Mouse (Mus musculus) embryonic facial prominence, embryonic 13.5 days (tissue): ENCODE measurements around the gene Tuba1c. TPM values are rescaled to one million over a fixed set of nuclear protein-coding genes. Genes with fewer than 3 reads are reported as not detected.

Experiments used
- ATAC-seq: fragments of 200-750 bp; cut with Nextera tagmentation; 2 replicates; pipeline ENCODE4 v1.8.0; 2017; ENCODE audit warnings: low read depth; ENCODE audit not compliant: insufficient number of reproducible peaks, insufficient read depth, low FRiP score, low TSS enrichment
- H3K27ac ChIP-seq: fragments of 300-500 bp; sonication (generic); 2 replicates; pipeline ENCODE4 v1.5.1; 2015; ENCODE audit warnings: moderate library complexity, mild to moderate bottlenecking, inconsistent platforms
- H3K27me3 ChIP-seq: fragments of 300-500 bp; sonication (generic); 2 replicates; pipeline ENCODE4 v1.6.1; 2015; ENCODE audit warnings: mild to moderate bottlenecking, inconsistent platforms
- H3K36me3 ChIP-seq: fragments of 300-500 bp; sonication (generic); 2 replicates; pipeline ENCODE4 v1.6.1; 2015; ENCODE audit warnings: mild to moderate bottlenecking, inconsistent platforms
- H3K4me1 ChIP-seq: fragments of 300-500 bp; sonication (generic); 2 replicates; pipeline ENCODE4 v1.6.1; 2015; ENCODE audit warnings: inconsistent platforms
- H3K4me2 ChIP-seq: fragments of 300-500 bp; sonication (generic); 2 replicates; pipeline ENCODE4 v1.6.1; 2015; ENCODE audit warnings: moderate library complexity, mild to moderate bottlenecking, inconsistent platforms
- H3K4me3 ChIP-seq: fragments of 300-500 bp; sonication (generic); 2 replicates; pipeline ENCODE4 v1.5.1; 2015; ENCODE audit warnings: mild to moderate bottlenecking, inconsistent platforms
- H3K9ac ChIP-seq: fragments of 300-500 bp; sonication (generic); 2 replicates; pipeline ENCODE4 v1.6.1; 2015; ENCODE audit warnings: mild to moderate bottlenecking, inconsistent platforms
- H3K9me3 ChIP-seq: fragments of 300-500 bp; sonication (generic); 2 replicates; pipeline ENCODE4 v1.6.1; 2016; ENCODE audit warnings: inconsistent platforms
- WGBS: fragments of 180-500 bp; shearing (Covaris S2); methylation state at CpG from one replicate; pipeline ENCODE4 v1.1.7; 2015; ENCODE audit warnings: mixed read lengths; 5-methylcytosine and 5-hydroxymethylcytosine counted together
- polyA plus RNA-seq: library from polyadenylated mRNA; unstranded; fragments of >200 nt; fragmentation: Nextera tagmentation; extraction: Ambion mirVana; gene quantifications from 2 replicates; pipeline ENCODE4 v1.2.1, GENCODE M21; 2015

The Tuba1c gene
- polyA plus RNA-seq, 1 experiment from 2014 or later = 124 TPM

DNA sequence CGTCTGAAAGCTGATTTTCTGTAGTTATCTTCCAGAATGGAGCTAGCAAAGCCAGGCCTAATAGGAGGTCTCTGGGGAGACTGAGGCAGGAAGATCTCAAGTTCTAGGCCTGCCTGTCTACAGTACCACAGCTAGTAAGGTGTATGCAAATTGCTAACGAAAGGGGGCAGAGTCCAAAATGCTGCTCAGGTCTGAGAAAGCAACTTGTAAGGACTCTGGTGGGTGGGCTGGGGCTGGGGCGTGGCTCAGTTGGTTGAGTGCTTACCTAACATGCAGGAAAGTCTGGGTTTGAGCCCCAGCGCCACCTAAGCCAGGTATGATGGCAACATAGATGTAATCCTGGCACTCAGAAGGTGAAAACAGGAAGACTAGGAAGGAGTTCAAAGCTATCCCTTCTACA lies 9.5 kb upstream of the Tuba1c start:
- no peak for ATAC-seq
- Histone ChIP-seq H3K27ac (no peak overlapping the region), H3K9ac (no peak overlapping the region), H3K4me1 (peaks cover 26% of the 10 kb centered on the region), H3K36me3 (no peaks in the 10 kb centered on the region), H3K9me3 (no peaks in the 10 kb centered on the region; the same call in 1 of the 2 replicates), H3K4me2 (no peak overlapping the region), H3K27me3 (no peaks in the 10 kb centered on the region), H3K4me3 (no peak overlapping the region)
- WGBS = 88% methylated on average over 4 of the region's 4 CpGs

DNA sequence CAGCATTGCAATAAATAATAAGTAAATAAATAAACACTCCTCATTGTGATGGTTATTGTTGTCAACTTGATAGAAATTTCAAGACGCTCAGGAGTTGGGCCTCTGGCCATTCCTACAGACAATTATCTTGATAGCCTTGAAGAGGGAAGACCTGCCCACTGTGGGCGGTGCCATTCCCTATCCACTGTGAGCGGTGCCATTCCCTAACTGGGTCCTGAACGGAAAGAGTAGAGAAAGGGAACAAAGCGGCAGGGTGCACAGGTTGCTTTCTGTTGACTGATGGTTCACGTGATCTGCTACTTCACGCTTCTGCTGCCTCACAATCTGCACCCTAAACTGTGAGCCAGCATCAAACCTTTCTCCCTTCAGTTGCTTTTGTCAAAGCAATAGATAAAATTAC lies 8.4 kb upstream of the Tuba1c start:
- Histone ChIP-seq H3K4me2 (no peak overlapping the region), H3K4me1 (peaks cover 26% of the 10 kb centered on the region), H3K27me3 (no peaks in the 10 kb centered on the region), H3K4me3 (no peak overlapping the region), H3K9me3 (no peaks in the 10 kb centered on the region; the same call in 1 of the 2 replicates), H3K9ac (no peak overlapping the region), H3K27ac (no peak overlapping the region), H3K36me3 (no peaks in the 10 kb centered on the region)
- ATAC-seq = no peak
- 95% methylated on average over 7 of the region's 7 CpGs for WGBS

DNA sequence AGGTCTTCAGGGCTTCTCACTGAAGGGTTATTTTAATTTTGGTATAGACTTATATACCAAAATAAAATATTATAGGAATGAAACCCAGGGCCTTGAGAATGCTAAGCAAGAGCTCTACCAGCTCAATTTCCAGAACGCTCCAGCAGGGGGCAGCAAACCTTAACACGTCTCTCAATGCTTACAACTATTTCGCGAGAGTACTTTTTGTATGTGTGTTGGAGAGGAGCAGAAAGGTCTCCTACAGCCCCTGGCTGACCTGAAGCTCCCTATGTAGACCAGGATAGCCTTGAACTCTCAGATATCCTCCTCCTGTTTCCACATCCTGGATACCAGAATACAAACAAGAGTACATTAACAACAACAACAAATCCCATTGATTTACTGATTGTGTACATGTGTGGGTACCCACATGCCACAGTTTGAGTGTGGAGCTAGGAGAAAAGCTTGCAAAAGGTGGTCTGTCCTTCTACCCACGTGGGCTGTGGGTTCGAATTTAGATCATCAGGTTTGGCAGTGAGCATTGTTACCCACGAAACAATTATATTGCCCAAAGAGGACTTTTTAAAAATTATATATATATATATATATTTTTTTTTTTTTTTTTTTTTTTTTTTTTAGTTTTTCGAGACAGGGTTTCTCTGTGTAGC lies 4.9 kb upstream of the Tuba1c start:
- WGBS = 21% methylated on average over 7 of the region's 8 CpGs
- H3K4me1 ChIP-seq = peaks cover 5% of the 10 kb centered on the region; the same call in 1 of the 2 replicates
- H3K9me3 ChIP-seq = no peaks in the 10 kb centered on the region; the same call in 1 of the 2 replicates
- no peak overlapping the region for H3K4me2 ChIP-seq
- H3K36me3 ChIP-seq = no peaks in the 10 kb centered on the region
- no peak for ATAC-seq
- no peaks in the 10 kb centered on the region for H3K27me3 ChIP-seq
- no peak overlapping the region for H3K9ac ChIP-seq
- no peak overlapping the region for H3K4me3 ChIP-seq
- H3K27ac ChIP-seq = no peak overlapping the region

DNA sequence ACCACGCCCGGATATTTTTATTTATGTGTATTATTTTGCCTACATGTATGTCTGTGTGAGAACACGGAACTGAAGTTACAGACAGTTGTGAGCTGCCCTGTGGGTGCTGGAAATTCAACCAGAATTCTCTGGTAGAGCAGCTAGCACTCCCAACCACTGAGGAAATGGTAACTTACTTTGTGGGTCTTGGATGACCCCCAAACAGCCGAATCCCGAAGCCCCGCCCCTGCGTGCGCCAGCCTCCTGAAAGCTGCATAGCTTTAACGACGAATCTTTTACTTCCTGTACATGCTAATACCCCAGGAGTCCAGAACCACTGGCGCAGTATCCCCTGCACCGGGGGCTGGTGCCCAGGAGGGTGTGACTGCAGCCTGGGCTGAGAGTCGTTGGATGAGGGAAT lies 4.3 kb upstream of the Tuba1c start:
- ATAC-seq = no peak
- Histone ChIP-seq H3K36me3 (no peaks in the 10 kb centered on the region), H3K9me3 (no peaks in the 10 kb centered on the region; the same call in 1 of the 2 replicates), H3K4me1 (peaks cover 5% of the 10 kb centered on the region; the same call in 1 of the 2 replicates), H3K4me2 (no peak overlapping the region), H3K27ac (no peak overlapping the region), H3K27me3 (no peaks in the 10 kb centered on the region), H3K9ac (no peak overlapping the region), H3K4me3 (no peak overlapping the region)
- 80% methylated on average over 13 of the region's 13 CpGs for WGBS

DNA sequence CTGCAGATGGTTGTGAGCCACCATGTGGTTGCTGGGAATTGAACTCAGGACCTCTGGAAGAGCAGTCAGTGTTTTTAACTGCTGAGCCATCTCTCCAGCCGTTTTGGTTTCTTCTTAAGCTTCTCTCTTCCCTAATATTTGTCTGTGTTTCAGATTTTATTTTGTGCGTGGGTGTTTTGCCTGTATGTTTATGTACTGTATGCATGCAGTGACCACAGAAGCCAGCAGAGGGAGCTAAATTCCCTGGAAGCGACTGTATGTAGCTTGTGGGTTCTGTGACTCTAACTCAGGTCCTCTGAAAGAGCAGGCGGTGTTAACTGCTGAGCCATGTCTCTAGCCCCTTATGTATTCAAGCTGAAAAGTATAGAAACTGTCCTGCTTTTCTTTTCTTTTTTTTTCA lies 3.4 kb upstream of the Tuba1c start:
- no peaks in the 10 kb centered on the region for H3K27me3 ChIP-seq
- peaks cover 11% of the 10 kb centered on the region for H3K4me1 ChIP-seq
- H3K4me2 ChIP-seq = no peak overlapping the region
- no peak overlapping the region for H3K4me3 ChIP-seq
- 58% methylated on average over 4 of the region's 4 CpGs for WGBS
- H3K9me3 ChIP-seq = no peaks in the 10 kb centered on the region; the same call in 1 of the 2 replicates
- no peak overlapping the region for H3K9ac ChIP-seq
- H3K36me3 ChIP-seq = no peaks in the 10 kb centered on the region
- no peak for ATAC-seq
- no peak overlapping the region for H3K27ac ChIP-seq

DNA sequence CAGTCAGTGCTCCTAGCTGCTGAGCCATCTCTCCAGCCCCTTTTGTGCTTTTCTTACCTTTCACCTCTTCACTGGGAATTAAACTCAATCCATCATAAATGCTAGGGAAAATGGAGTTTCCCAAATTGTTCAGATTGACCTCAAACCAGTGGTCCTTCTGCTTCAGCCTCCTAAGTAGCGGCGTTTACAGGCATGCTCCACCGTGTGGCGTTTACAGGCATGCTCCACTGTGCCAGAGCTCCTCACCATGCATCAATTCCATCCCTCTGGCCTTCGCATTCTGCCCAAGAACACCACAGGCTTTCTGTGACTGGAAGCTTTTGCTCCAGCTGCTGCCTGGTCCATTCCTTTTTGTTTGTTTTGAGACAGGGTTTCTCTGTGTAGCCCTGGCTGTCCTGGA lies 2.6 kb upstream of the Tuba1c start:
- Histone ChIP-seq H3K27ac (no peak overlapping the region), H3K4me2 (no peak overlapping the region), H3K9ac (no peak overlapping the region), H3K36me3 (no peaks in the 10 kb centered on the region), H3K4me1 (peaks cover 17% of the 10 kb centered on the region), H3K4me3 (no peak overlapping the region), H3K9me3 (no peaks in the 10 kb centered on the region), H3K27me3 (no peaks in the 10 kb centered on the region)
- no peak for ATAC-seq
- 70% methylated on average over 5 of the region's 5 CpGs for WGBS

DNA sequence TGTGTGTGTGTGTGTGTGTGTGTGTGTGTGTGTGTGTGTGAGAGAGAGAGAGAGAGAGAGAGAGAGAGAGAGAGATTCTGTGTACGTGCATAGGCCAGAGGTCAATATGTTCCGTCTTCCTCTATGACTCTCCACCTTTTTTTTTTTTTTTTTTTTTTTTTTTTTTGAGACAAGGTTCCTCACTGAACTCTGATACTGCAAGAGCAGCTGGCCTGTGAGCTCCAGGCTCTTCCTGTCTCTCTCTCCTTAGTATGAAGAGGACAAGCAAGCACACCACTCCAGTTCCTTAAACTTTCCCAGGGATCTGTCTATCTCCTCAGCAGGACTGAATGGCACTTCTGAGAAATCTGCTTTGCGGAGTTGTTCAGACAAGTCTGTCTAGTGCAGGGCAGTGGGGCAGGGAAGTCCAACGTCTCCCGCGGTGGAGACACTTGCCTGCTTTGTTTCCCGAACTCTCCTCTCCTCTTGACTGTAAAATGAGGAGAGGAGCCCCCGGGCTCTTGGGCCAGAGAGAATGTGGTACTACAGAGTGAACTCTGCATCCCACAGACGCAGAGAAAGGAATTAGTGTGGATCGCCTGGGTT lies 725 bp upstream of the Tuba1c start:
- H3K27ac ChIP-seq = peak overlapping the region; percentile 87
- under 1% methylated on average over 10 of the region's 10 CpGs for WGBS
- 0 out of 2 replicates have a peak, but pooled peaks cover 3% of the 10 kb centered on the region for H3K36me3 ChIP-seq
- no peaks in the 10 kb centered on the region for H3K9me3 ChIP-seq
- no peak for ATAC-seq
- peak overlapping the region; percentile 70 for H3K9ac ChIP-seq
- peak overlapping the region; percentile 62 for H3K4me3 ChIP-seq
- no peaks in the 10 kb centered on the region for H3K27me3 ChIP-seq
- H3K4me2 ChIP-seq = peak overlapping the region; percentile 84
- peaks cover 30% of the 10 kb centered on the region for H3K4me1 ChIP-seq

DNA sequence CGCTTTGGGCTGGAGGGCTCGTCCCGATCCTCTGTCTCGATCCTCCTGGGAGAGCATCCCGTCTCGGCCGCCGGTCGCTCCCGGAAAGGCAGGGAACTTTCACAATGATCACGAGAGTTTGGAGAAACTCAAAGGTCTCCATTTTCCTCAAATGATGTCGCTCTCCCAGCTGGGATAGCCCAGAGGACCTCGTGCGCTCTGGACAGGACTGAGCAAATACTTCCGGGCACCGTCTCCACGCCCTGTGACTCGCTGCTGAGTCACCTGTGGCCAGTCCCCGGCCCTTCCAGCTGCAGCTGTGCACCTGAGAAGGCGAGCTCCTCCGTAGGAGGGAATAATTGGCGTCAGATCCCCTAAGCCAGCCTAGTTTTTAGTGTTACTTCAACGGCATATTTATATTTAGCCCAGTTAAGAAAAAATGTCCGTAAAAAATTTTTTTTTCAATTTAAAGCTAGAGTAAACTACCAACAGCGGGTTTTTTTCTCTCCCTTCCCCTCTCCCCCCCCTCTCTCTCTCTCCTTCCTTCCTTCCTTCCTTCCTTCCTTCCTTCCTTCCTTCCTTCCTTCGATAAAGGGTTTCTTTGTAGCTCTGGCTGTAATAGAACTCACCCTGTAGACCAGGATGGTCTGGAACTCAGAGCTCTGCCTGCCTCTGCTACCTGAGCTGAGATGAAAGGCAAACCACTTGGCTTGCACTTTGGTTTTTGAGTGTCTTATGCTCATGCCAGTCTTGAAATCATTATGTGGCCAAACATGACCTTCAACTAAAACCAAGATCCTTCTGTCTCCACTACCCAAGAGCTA lies 1.1 kb downstream of the Tuba1c start:
- Histone ChIP-seq H3K4me1 (peaks cover 30% of the 10 kb centered on the region), H3K9ac (peak overlapping the region; percentile 70), H3K27ac (peak overlapping the region; percentile 87), H3K4me3 (peak overlapping the region; percentile 62), H3K9me3 (no peaks in the 10 kb centered on the region), H3K4me2 (peak overlapping the region; percentile 84), H3K27me3 (no peaks in the 10 kb centered on the region), H3K36me3 (peaks cover 17% of the 10 kb centered on the region)
- no peak for ATAC-seq
- WGBS = 10% methylated on average over 26 of the region's 26 CpGs

DNA sequence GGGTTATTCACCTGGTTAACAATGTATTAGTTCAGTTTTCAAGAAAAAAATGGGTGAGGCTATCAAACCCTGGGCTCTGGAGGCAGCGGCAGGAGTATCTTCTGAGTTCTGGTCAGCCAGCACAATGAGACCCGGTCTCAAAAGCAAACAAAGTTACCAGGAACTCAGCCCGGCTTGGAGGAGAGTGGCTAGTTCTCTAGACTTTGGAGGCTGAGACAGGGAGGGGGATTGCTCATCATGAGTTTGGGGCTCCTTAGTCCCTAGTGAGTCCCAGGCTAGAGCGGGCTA lies 1.6 kb downstream of the Tuba1c start:
- H3K4me2 ChIP-seq = peak overlapping the region; percentile 84
- H3K4me3 ChIP-seq = peak overlapping the region; percentile 62
- H3K27me3 ChIP-seq = no peaks in the 10 kb centered on the region
- ATAC-seq = no peak
- WGBS = 87% methylated on average over 4 of the region's 4 CpGs
- no peaks in the 10 kb centered on the region for H3K9me3 ChIP-seq
- 0 out of 2 replicates have a peak overlapping the region, but pooled peaks have one; percentile 11 for H3K9ac ChIP-seq
- H3K4me1 ChIP-seq = peaks cover 30% of the 10 kb centered on the region
- H3K27ac ChIP-seq = no peak overlapping the region
- H3K36me3 ChIP-seq = peaks cover 22% of the 10 kb centered on the region

DNA sequence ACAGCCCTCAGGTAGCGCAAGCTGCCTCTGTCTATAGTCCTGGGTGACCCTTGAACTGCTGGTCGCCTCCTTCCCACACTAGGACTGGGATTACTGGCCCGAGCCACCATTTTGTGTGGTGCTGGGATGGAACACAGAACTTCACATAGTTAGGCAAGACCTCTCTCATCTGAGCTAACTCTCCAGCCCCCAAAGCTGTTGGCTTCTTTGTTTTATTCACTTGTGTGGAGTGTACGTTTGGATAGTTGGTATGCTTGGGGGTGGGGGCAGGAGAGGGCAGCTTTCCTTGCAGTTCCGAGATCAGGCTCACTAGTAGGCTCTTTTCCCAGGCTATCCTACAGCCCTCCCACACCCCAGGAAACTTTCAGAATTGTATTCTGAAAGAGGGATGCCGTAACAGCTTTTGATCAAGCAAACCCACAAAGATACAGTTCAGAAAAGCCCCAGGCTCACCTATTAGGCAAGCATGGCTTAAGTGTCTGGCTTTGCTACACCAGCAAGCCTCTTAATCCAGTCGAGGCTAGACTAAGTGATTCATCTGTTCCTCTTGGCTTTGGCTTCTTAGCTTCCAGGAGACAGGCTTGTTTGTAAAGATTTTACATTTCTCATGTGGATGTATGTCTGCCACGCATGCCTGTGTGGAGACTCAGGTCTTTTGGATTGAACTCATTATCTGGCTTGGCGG lies 2.5 kb downstream of the Tuba1c start:
- Histone ChIP-seq H3K4me2 (peak overlapping the region; percentile 84), H3K4me3 (peak overlapping the region; percentile 62), H3K9me3 (no peaks in the 10 kb centered on the region), H3K27me3 (no peaks in the 10 kb centered on the region), H3K4me1 (peaks cover 30% of the 10 kb centered on the region), H3K27ac (no peak overlapping the region; the same call in 1 of the 2 replicates), H3K36me3 (peaks cover 28% of the 10 kb centered on the region), H3K9ac (peak overlapping the region; percentile 49)
- 72% methylated on average over 9 of the region's 9 CpGs for WGBS
- ATAC-seq = no peak

DNA sequence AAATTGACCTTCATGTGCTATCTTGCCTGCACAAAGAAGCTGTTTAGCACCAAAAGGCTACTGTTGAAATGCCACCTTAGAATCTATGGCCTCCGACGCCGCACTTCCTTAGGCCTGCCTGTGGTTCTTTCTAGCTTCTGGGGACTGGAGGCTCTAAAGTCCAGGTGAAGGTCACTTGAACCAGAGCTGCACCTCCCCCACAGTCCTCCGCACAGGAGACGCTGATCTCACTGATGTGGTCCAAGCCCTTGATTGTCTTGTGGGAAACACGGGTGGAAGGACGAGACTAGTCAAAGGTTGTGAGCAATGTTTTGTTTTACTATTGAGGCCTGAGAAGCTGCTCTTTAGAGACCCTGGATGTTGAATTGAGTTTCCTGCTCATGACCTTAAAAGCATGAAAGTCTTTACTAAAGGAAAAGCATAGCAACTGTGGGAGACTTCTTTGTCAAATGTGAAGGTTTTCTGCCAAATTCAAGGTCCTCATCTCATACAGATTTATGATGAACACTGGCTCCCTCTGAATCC lies 3.1 kb downstream of the Tuba1c start:
- Histone ChIP-seq H3K36me3 (peaks cover 28% of the 10 kb centered on the region), H3K4me3 (peak overlapping the region; percentile 62), H3K4me1 (peaks cover 30% of the 10 kb centered on the region), H3K27ac (no peak overlapping the region; the same call in 1 of the 2 replicates), H3K27me3 (no peaks in the 10 kb centered on the region), H3K9ac (peak overlapping the region; percentile 49), H3K9me3 (no peaks in the 10 kb centered on the region), H3K4me2 (peak overlapping the region; percentile 84)
- no peak for ATAC-seq
- WGBS = 74% methylated on average over 7 of the region's 7 CpGs
